Mouse (Mus musculus): ENCODE measurements around the gene Myo19.

DNA sequence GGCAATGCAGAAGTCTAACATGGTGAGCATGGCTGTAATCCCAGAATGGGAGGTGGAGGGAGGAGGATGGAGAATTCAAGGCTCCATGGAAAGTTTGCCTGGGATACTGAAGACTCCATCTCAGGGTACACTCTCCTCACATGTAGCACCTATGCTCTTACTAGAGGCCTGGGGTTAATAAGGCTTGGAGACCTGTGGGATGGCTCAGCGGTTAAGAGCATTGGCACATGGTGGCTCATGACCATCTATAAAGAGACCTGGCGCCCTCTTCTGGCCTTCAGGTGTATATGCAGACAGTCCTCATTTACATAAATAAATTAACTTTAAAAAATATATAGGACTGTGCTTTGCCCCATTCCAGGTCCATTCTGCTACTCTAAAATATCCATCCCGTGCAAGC, 39.3 kb downstream of the Myo19 start:
- TF ChIP-seq EP300 (IDR thresholded peaks at IDR 0.05; ENCODE audit: low read depth) (no peak), CTCF (IDR thresholded peaks at IDR 0.05; ENCODE audit: low read depth) (peak; percentile 70)
